Mouse (Mus musculus) megakaryocyte-erythroid progenitor cell, adult 5-6 weeks (primary cell): ENCODE results near the gene Nxpe4. TPM values are rescaled to one million over a fixed set of nuclear protein-coding genes. Genes with fewer than 3 reads are reported as not detected.
A peak's percentile ranks its signal among the peaks of the same experiment; 100 is the strongest.

Experiments used
- ATAC-seq: replicated peaks from 2 replicates; pipeline ENCODE4 v1.8.0; 2016; ENCODE audit warnings: mild to moderate bottlenecking, inconsistent platforms; ENCODE audit not compliant: severe bottlenecking, poor library complexity, low FRiP score, low TSS enrichment
- total RNA-seq, 2 experiments: library from RNA; stranded (forward) in 1 of 2; stranded (reverse) in 1 of 2; fragments of 200-1000, 215-1000 nt in 1 of 2; fragments of >200 nt in 1 of 2; fragmentation: Nextera tagmentation in 1 of 2; gene quantifications; 2 replicates each; pipeline ENCODE4 v1.2.3; 2014 to 2017

Gene Nxpe4
- total RNA-seq, 2 experiments from 2014 or later: 11.2 to 22.7 TPM

- ATAC-seq: peak; percentile 82
These were observed 286.0 kb downstream of the Nxpe4 start for GRCm38 (mm10) chr9:48447783-48448209.

Other genes starting within 250 kb of the Nxpe4 start
- gene Nxpe2, start 191.4 kb downstream of the Nxpe4 start, total RNA-seq (2014; fragmentation: Nextera tagmentation): 132 and 174 TPM in 2 replicates
- 89.5 and 143 TPM in 2 replicates for gene Nxpe2, start 191.4 kb downstream of the Nxpe4 start, total RNA-seq (2017)